Mouse (Mus musculus) embryonic facial prominence, embryonic 11.5 days (tissue): ENCODE data around the gene Rarb. TPM values are rescaled to one million over a fixed set of nuclear protein-coding genes. Genes with fewer than 3 reads are reported as not detected.

Source experiments
- ATAC-seq: fragments of 200-750 bp; cut with Nextera tagmentation; replicated peaks from 2 replicates; pipeline ENCODE4 v1.8.0; 2017; ENCODE audit warnings: low read depth; ENCODE audit not compliant: insufficient number of reproducible peaks, low FRiP score, low TSS enrichment
- DNase-seq: peaks from one replicate; pipeline ENCODE4 v3.0.0-alpha.2; 2015; ENCODE audit warnings: low spot score
- H3K27ac ChIP-seq: fragments of 300-500 bp; sonication (generic); replicated peaks from 2 replicates; pipeline ENCODE4 v1.5.1; 2014; ENCODE audit warnings: mild to moderate bottlenecking, low read depth, low read length, control low read depth
- H3K27me3 ChIP-seq: fragments of 300-500 bp; sonication (generic); 2 replicates; pipeline ENCODE4 v1.6.1; 2014; ENCODE audit warnings: mild to moderate bottlenecking, low read length, moderate library complexity, mixed read lengths; ENCODE audit not compliant: control insufficient read depth, insufficient read depth
- H3K36me3 ChIP-seq: fragments of 300-500 bp; sonication (generic); replicated peaks from 2 replicates; pipeline ENCODE4 v1.6.1; 2014; ENCODE audit warnings: low read depth, mild to moderate bottlenecking, low read length, moderate library complexity, mixed read lengths; ENCODE audit not compliant: control insufficient read depth, insufficient read depth
- H3K4me1 ChIP-seq: fragments of 300-500 bp; sonication (generic); 2 replicates; pipeline ENCODE4 v1.6.1; 2014; ENCODE audit warnings: low read length, mixed read lengths; ENCODE audit not compliant: control insufficient read depth, insufficient read depth
- H3K4me2 ChIP-seq: fragments of 300-500 bp; sonication (generic); 2 replicates; pipeline ENCODE4 v1.6.1; 2014; ENCODE audit warnings: low read depth, mild to moderate bottlenecking, control low read depth, low read length, moderate library complexity
- H3K4me3 ChIP-seq: fragments of 300-500 bp; sonication (generic); 2 replicates; pipeline ENCODE4 v1.5.1; 2014; ENCODE audit warnings: low read depth, low read length, control low read depth
- H3K9ac ChIP-seq: fragments of 300-500 bp; sonication (generic); replicated peaks from 2 replicates; pipeline ENCODE4 v1.6.1; 2014; ENCODE audit warnings: mild to moderate bottlenecking, control low read depth, low read length
- H3K9me3 ChIP-seq: fragments of 300-500 bp; sonication (generic); replicated peaks from 2 replicates; pipeline ENCODE4 v1.6.1; 2016; ENCODE audit warnings: mild to moderate bottlenecking, low read length, inconsistent platforms, mixed read lengths; ENCODE audit not compliant: control insufficient read depth
- WGBS: fragments of 180-500 bp; shearing (Covaris S2); extraction: QIAGEN DNeasy Blood & Tissue Kit; methylation state at CpG from one replicate; pipeline ENCODE4 v1.1.7; 2014; 5-methylcytosine and 5-hydroxymethylcytosine counted together
- polyA plus RNA-seq: library from polyadenylated mRNA; unstranded; fragments of >200 nt; fragmentation: Nextera tagmentation; extraction: Ambion mirVana; gene quantifications from 2 replicates; pipeline ENCODE4 v1.2.1, GENCODE M21; 2014

Rarb gene
- polyA plus RNA-seq, 1 experiment from 2014 or later = 35.5 TPM

GRCm38 (mm10) chr14:16509825-16510224, 309.1 kb downstream of the Rarb start:
- ATAC-seq = no peak

GRCm38 (mm10) chr14:16508760-16509159, 310.2 kb downstream of the Rarb start:
- 92% methylated on average over 7 of the region's 7 CpGs for WGBS
- no peak for ATAC-seq

More at GRCm38 (mm10) chr14:16509825-16510224, 309.1 kb downstream of the Rarb start:
- 65% methylated on average over 4 of the region's 4 CpGs for WGBS
- peak; percentile 9 for DNase-seq
- H3K9me3 ChIP-seq = no peaks in the 10 kb centered on the region
- no peak overlapping the region for H3K4me2 ChIP-seq
- no peak overlapping the region for H3K4me3 ChIP-seq
- no peaks in the 10 kb centered on the region for H3K36me3 ChIP-seq
- no peaks in the 10 kb centered on the region for H3K4me1 ChIP-seq
- H3K27me3 ChIP-seq = no peaks in the 10 kb centered on the region
- H3K9ac ChIP-seq = no peak overlapping the region
- H3K27ac ChIP-seq = no peak overlapping the region

GRCm38 (mm10) chr14:16497226-16497661, 321.7 kb downstream of the Rarb start:
- H3K9ac ChIP-seq = no peak overlapping the region
- ATAC-seq (no peak; the same call in 1 of the 2 replicates), DNase-seq (no peak)
- H3K36me3 ChIP-seq = no peaks in the 10 kb centered on the region
- no peak overlapping the region for H3K4me3 ChIP-seq
- H3K4me1 ChIP-seq = no peaks in the 10 kb centered on the region
- H3K27me3 ChIP-seq = no peaks in the 10 kb centered on the region
- H3K9me3 ChIP-seq = no peaks in the 10 kb centered on the region
- WGBS = 71% methylated on average over 2 of the region's 2 CpGs
- H3K4me2 ChIP-seq = no peak overlapping the region
- H3K27ac ChIP-seq = no peak overlapping the region

More at GRCm38 (mm10) chr14:16508760-16509159, 310.2 kb downstream of the Rarb start:
- H3K9ac ChIP-seq = no peak overlapping the region
- no peaks in the 10 kb centered on the region for H3K36me3 ChIP-seq
- no peaks in the 10 kb centered on the region for H3K4me1 ChIP-seq
- no peak for DNase-seq
- H3K4me3 ChIP-seq = no peak overlapping the region
- H3K9me3 ChIP-seq = no peaks in the 10 kb centered on the region
- H3K4me2 ChIP-seq = no peak overlapping the region
- no peak overlapping the region for H3K27ac ChIP-seq
- no peaks in the 10 kb centered on the region for H3K27me3 ChIP-seq

- no peak overlapping the region for H3K27ac ChIP-seq
- H3K27me3 ChIP-seq = no peaks in the 10 kb centered on the region
- no peak for ATAC-seq
- 44% methylated on average over 8 of the region's 8 CpGs for WGBS
- no peak for DNase-seq
- no peak overlapping the region for H3K9ac ChIP-seq
- no peaks in the 10 kb centered on the region for H3K36me3 ChIP-seq
- no peaks in the 10 kb centered on the region for H3K9me3 ChIP-seq
- no peak overlapping the region for H3K4me3 ChIP-seq
- H3K4me1 ChIP-seq = no peaks in the 10 kb centered on the region
- no peak overlapping the region for H3K4me2 ChIP-seq
Measured at GRCm38 (mm10) chr14:16483656-16484380, 335.1 kb downstream of the Rarb start.

GRCm38 (mm10) chr14:16480621-16481020, 338.3 kb downstream of the Rarb start:
- no peak for DNase-seq
- no peaks in the 10 kb centered on the region for H3K36me3 ChIP-seq
- no peak overlapping the region for H3K4me3 ChIP-seq
- H3K27me3 ChIP-seq = no peaks in the 10 kb centered on the region
- H3K27ac ChIP-seq = no peak overlapping the region
- no peak overlapping the region for H3K4me2 ChIP-seq
- H3K4me1 ChIP-seq = no peaks in the 10 kb centered on the region
- no peak for ATAC-seq
- WGBS = 58% methylated on average over 6 of the region's 6 CpGs
- no peak overlapping the region for H3K9ac ChIP-seq
- no peaks in the 10 kb centered on the region for H3K9me3 ChIP-seq

GRCm38 (mm10) chr14:16479521-16479920, 339.4 kb downstream of the Rarb start:
- H3K4me3 ChIP-seq = no peak overlapping the region
- no peaks in the 10 kb centered on the region for H3K9me3 ChIP-seq
- H3K9ac ChIP-seq = no peak overlapping the region
- 86% methylated on average over 2 of the region's 2 CpGs for WGBS
- H3K36me3 ChIP-seq = no peaks in the 10 kb centered on the region
- H3K4me2 ChIP-seq = no peak overlapping the region
- H3K4me1 ChIP-seq = no peaks in the 10 kb centered on the region
- DNase-seq = no peak
- H3K27ac ChIP-seq = no peak overlapping the region
- H3K27me3 ChIP-seq = no peaks in the 10 kb centered on the region
- no peak for ATAC-seq

- Histone ChIP-seq H3K9ac (no peak overlapping the region), H3K9me3 (no peaks in the 10 kb centered on the region), H3K4me3 (no peak overlapping the region), H3K36me3 (no peaks in the 10 kb centered on the region), H3K27me3 (no peaks in the 10 kb centered on the region), H3K27ac (no peak overlapping the region), H3K4me2 (no peak overlapping the region), H3K4me1 (no peaks in the 10 kb centered on the region)
- ATAC-seq (no peak), DNase-seq (no peak)
- WGBS = 89% methylated on average over 1 of the region's 1 CpGs
Measured at GRCm38 (mm10) chr14:16478606-16479323, 340.2 kb downstream of the Rarb start.
